Mouse (Mus musculus) thymus, adult 2 months (tissue): Measurements from ENCODE around the gene Rbm33.

Source experiments
- CTCF ChIP-seq: fragments of 200-500 bp; IDR thresholded peaks from 2 replicates; pipeline ENCODE4 v1.5.1; 2012; ENCODE audit warnings: mild to moderate bottlenecking, control low read depth, low read length, moderate library complexity, borderline replicate concordance; ENCODE audit not compliant: control insufficient read depth, poor library complexity, insufficient read depth; ENCODE audit errors: extremely low read depth
- POLR2A ChIP-seq: fragments of 200-500 bp; IDR thresholded peaks from 2 replicates; pipeline ENCODE4 v1.6.1; 2012; ENCODE audit warnings: mild to moderate bottlenecking, low read length, control low read depth, moderate library complexity; ENCODE audit not compliant: control insufficient read depth, poor library complexity, insufficient read depth; ENCODE audit errors: extremely low read depth

- TF ChIP-seq POLR2A (no peak), CTCF (no peak)
Observed at GRCm38 (mm10) chr5:28466760-28467306, 149.9 kb downstream of the Rbm33 start, which contains the start of gene Shh.
